Mouse (Mus musculus) embryonic fibroblast, embryonic 13.5 days (primary cell): ENCODE data around the gene Atp13a3. TPM values are rescaled to one million over a fixed set of nuclear protein-coding genes. Genes with fewer than 3 reads are reported as not detected.
"Not testable (repeated sequence)": the region's sequence is repeated elsewhere in the genome, so short reads cannot be mapped to it uniquely, and the experiment has no call there.

Experiments
- H3K27ac ChIP-seq: 2 replicates; pipeline ENCODE4 v1.5.1; 2012; ENCODE audit warnings: low read length, control low read depth, inconsistent platforms; ENCODE audit not compliant: insufficient read depth
- H3K4me1 ChIP-seq: 2 replicates; pipeline ENCODE4 v1.6.1; 2011; ENCODE audit warnings: low read length; ENCODE audit not compliant: control insufficient read depth, insufficient read depth
- H3K4me3 ChIP-seq: 2 replicates; pipeline ENCODE4 v1.5.1; 2011; ENCODE audit warnings: mild to moderate bottlenecking, control low read depth, low read length; ENCODE audit not compliant: insufficient read depth
- CTCF ChIP-seq: IDR thresholded peaks from 2 replicates; pipeline ENCODE4 v1.5.1; 2011; ENCODE audit warnings: mild to moderate bottlenecking, control low read depth, low read length, moderate library complexity, borderline replicate concordance; ENCODE audit not compliant: insufficient read depth
- POLR2A ChIP-seq: IDR thresholded peaks from 2 replicates; pipeline ENCODE4 v1.6.1; 2011; ENCODE audit warnings: low read depth, mild to moderate bottlenecking, control low read depth, low read length, moderate library complexity
- polyA plus RNA-seq: library from polyadenylated mRNA; stranded (reverse); fragments of >200 nt; gene quantifications from 2 replicates; pipeline ENCODE4 v1.2.4, GENCODE M21; 2011; ENCODE audit warnings: low read depth; ENCODE audit not compliant: missing spikeins, insufficient read length

Gene Atp13a3
- polyA plus RNA-seq, 1 experiment, result 103 TPM

DNA sequence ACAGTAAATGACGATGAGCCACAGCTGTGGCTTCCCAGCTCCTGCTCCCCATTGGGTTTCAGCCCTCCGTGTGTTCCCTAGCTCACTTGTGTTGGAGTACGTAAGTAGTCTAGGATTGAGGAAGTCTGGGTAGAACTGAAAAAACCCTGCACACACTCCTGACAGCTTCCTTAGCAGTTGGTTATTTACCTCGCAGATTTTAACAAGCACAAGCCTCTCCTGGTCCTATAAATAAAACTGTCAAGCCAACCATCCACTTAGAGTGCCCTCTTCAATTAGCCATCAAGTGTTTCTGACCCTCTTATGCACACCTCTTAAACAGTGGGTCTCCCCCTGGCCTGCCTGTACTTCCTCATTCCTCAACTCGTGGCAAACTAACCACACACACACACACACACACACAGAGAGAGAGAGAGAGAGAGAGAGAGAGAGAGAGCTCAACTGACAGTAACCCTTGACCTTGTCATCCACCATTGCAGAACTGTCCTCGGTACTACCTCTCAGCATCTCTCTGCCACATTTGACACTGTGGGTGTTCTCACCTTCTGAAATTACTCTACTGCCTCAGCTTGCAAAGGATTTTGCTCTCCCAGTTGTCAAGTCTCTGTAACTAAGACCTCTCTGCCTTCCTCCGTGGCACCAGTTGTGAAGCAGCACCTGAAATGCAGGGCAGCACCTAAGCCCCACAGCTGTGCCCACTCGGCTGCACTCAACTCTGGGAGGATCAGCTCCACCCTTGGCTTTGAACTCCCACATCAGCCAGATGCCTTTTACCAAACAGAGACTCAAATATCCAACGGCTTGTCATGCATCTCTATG, 15.7 kb downstream of the Atp13a3 start:
- TF ChIP-seq POLR2A (no peak), CTCF (no peak)
- Histone ChIP-seq H3K4me1 (peaks cover 8% of the 10 kb centered on the region), H3K4me3 (no peak overlapping the region), H3K27ac (no peak overlapping the region; the same call in 1 of the 2 replicates)

GRCm38 (mm10) chr16:30389210-30389684, 16.5 kb downstream of the Atp13a3 start:
- peak overlapping the region; percentile 36; the same call in 1 of the 2 replicates for H3K27ac ChIP-seq
- TF ChIP-seq POLR2A (no peak), CTCF (no peak)
- H3K4me3 ChIP-seq, result peak overlapping the region; percentile 54
- peaks cover 8% of the 10 kb centered on the region for H3K4me1 ChIP-seq

GRCm38 (mm10) chr16:30388522-30389209, 17.1 kb downstream of the Atp13a3 start:
- no peak for TF ChIP-seq CTCF
- peak; percentile 89 for TF ChIP-seq POLR2A
- peaks cover 8% of the 10 kb centered on the region for H3K4me1 ChIP-seq
- peak overlapping the region; percentile 36; the same call in 1 of the 2 replicates for H3K27ac ChIP-seq
- H3K4me3 ChIP-seq, result peak overlapping the region; percentile 54

DNA sequence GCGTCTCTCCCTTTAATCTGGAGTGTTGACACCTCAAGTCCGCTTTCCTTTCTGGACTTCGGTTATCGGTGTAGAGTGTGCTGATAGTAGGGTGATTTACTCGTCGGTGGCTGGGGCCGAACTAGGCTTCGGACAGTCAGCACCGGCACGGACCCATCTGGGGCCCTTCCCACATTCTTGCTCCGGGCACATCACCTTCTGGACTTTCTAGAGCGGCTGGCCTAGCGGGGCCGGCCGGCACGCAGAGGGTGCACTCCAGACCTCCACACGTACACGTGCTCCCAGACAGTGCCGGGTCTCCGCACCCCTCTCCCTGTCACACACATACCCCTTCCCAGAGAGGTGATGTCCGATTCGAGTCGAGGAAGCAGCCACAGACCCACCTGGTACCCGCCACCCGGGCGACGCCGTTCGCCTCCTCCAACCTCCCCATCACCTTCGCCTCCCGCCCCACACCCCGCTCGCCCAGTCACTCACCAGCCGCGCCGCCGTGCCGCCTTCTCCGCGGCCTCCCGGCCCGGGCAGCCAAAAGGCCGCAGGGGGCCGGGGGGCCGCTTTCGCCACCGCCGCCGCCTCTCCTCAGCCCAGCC, 17.8 kb downstream of the Atp13a3 start:
- Histone ChIP-seq H3K4me1 (peaks cover 8% of the 10 kb centered on the region), H3K27ac (no peak overlapping the region), H3K4me3 (peak overlapping the region; percentile 88)
- TF ChIP-seq POLR2A (no peak), CTCF (no peak)

GRCm38 (mm10) chr16:30386911-30387439, 18.8 kb downstream of the Atp13a3 start:
- Histone ChIP-seq H3K27ac (no peak overlapping the region), H3K4me3 (peak overlapping the region; percentile 88), H3K4me1 (peaks cover 8% of the 10 kb centered on the region)
- TF ChIP-seq POLR2A, result no peak
- no peak for TF ChIP-seq CTCF

DNA sequence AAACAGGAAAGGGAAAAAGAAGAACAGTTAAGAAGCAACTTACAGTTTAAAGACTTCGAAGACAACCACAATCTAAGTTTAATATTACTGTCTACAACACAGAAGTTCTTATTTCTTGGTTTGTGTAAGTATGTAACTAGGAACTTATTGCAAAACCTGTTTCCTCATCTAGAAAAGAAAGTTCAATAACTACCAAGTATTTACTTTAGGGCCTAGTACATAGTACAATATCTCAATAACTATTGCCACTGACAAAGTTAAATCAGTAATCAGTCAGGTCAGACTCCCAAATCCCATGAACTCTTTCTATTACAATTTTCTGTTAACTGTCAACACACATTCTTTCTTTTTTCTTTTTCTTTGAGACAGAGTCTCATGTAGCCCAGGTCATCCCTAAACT, 20.2 kb downstream of the Atp13a3 start:
- H3K27ac ChIP-seq, result no peak overlapping the region
- peaks cover 8% of the 10 kb centered on the region for H3K4me1 ChIP-seq
- no peak overlapping the region for H3K4me3 ChIP-seq
- no peak for TF ChIP-seq POLR2A
- no peak for TF ChIP-seq CTCF

DNA sequence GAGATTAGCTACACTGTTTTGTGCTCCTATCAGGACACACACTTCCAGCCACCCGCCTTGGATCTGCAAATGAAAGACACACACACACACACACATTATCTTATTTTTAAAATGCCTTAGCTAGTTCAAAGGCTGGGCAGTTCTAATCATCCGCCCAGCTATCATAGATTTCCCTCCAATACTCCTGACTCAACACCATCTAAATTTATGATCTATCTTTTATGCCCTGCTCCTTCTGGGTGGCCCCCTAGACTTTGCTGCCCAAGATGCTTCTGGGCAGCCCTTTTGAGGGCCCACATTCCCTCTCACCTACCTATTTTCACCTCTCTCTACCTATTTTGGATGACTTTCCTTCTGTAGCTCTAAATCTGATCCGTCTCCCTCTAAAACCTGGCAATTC, 29.5 kb downstream of the Atp13a3 start:
- Histone ChIP-seq H3K4me1 (no peaks in the 10 kb centered on the region; the same call in 1 of the 2 replicates), H3K4me3 (no peak overlapping the region), H3K27ac (no peak overlapping the region)
- TF ChIP-seq CTCF, result no peak
- TF ChIP-seq POLR2A, result no peak

- Histone ChIP-seq H3K4me3 (no peak overlapping the region), H3K27ac (no peak overlapping the region), H3K4me1 (no peaks in the 10 kb centered on the region; the same call in 1 of the 2 replicates)
- no peak for TF ChIP-seq CTCF
- TF ChIP-seq POLR2A, result no peak
Measured at GRCm38 (mm10) chr16:30374927-30375326, 30.8 kb downstream of the Atp13a3 start.

DNA sequence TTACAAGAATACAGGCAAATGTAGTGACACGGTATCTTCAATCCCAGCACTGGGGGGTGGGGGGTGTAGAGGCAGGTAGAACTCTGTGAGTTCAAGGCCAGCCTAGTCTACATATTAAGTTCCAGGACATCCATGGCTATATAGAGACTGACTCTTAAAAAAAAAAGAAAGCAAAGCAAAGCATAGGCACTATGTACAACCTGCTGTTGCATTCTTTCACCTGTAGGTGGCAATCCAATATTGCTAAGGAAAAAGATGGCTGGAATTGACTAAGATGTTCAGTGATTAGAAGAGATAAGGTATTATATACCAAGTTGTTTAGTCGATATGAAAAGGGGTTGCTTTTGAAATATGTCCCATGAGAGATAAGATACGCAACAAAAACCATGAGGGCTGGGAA, 31.5 kb downstream of the Atp13a3 start:
- Histone ChIP-seq H3K4me3 (no peak overlapping the region), H3K27ac (no peak overlapping the region), H3K4me1 (no peaks in the 10 kb centered on the region)
- TF ChIP-seq CTCF, result no peak
- no peak for TF ChIP-seq POLR2A

- H3K4me3 ChIP-seq, H3K27ac ChIP-seq, H3K4me1 ChIP-seq: not testable (repeated sequence)
Measured at GRCm38 (mm10) chr16:30373286-30373685, 32.5 kb downstream of the Atp13a3 start.
